Mouse (Mus musculus) right cerebral cortex, adult 2 months (tissue): Measurements from ENCODE around the gene Brap.

Experiments
- DNase-seq, 2 experiments: peaks; one replicate each; pipeline ENCODE4 v3.0.0; 2021 to 2022; ENCODE audit warnings: low spot score in 2 of 2

The Brap gene

GRCm38 (mm10) chr5:121714928-121715327 lies 54.6 kb downstream of the Brap start:
- DNase-seq: no peak

GRCm38 (mm10) chr5:121718462-121718861 lies 58.1 kb downstream of the Brap start:
- no peak for DNase-seq

- DNase-seq: no peak
Observed at GRCm38 (mm10) chr5:121720888-121721585, 60.7 kb downstream of the Brap start.

- DNase-seq: no peak
Observed at GRCm38 (mm10) chr5:121721841-121722240, 61.5 kb downstream of the Brap start.

GRCm38 (mm10) chr5:121724678-121725077 lies 64.3 kb downstream of the Brap start:
- no peak for DNase-seq

- no peak for DNase-seq
Observed at GRCm38 (mm10) chr5:121730057-121730456, 69.7 kb downstream of the Brap start.

- no peak for DNase-seq
Observed at GRCm38 (mm10) chr5:121736641-121737040, 76.3 kb downstream of the Brap start.
